Mouse (Mus musculus) E14TG2a.4 (cell line): Measurements from ENCODE around the gene Habp2.

Source experiments
- CTCF ChIP-seq: conservative IDR thresholded peaks from 2 replicates; pipeline ENCODE4 v1.5.1; 2014; ENCODE audit warnings: low read length
- POU5F1 ChIP-seq: IDR thresholded peaks from 2 replicates; pipeline ENCODE4 v1.6.1; 2014; ENCODE audit warnings: low read length, borderline replicate concordance

DNA sequence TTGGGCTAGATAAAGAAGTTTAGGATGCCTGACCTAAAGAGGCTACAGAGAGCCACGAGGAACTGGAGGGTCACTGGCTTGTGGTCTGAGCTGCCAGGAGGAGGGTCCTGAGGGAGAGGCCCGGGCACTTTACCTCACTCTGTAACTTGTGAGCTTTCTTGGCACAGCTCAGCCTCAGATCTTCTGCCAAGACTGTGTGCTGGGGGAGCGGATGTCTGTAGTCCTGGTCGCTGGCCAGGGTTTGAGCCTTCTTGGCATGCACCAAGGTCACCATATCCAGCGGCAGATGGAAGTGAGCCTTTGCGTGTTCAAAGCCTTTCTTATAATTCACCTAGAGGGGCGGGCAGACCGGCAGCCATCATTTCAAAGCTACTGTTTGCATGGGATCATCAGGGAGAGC lies 55.1 kb downstream of the Habp2 start:
- TF ChIP-seq CTCF (no peak), POU5F1 (no peak)
